Mouse (Mus musculus) c-Kit-positive CD71-positive TER-119-positive erythroid progenitor cells, embryonic 14.5 days (primary cell): ENCODE measurements around the gene Atp6v0a1.
A peak's percentile ranks its signal among the peaks of the same experiment; 100 is the strongest.

Experiments used
- DNase-seq: peaks from one replicate; pipeline ENCODE4 v3.0.0-alpha.2; 2013; ENCODE audit warnings: low spot score

The Atp6v0a1 gene

GRCm38 (mm10) chr11:101029320-101029719 lies 20.1 kb downstream of the Atp6v0a1 start:
- no peak for DNase-seq

DNA sequence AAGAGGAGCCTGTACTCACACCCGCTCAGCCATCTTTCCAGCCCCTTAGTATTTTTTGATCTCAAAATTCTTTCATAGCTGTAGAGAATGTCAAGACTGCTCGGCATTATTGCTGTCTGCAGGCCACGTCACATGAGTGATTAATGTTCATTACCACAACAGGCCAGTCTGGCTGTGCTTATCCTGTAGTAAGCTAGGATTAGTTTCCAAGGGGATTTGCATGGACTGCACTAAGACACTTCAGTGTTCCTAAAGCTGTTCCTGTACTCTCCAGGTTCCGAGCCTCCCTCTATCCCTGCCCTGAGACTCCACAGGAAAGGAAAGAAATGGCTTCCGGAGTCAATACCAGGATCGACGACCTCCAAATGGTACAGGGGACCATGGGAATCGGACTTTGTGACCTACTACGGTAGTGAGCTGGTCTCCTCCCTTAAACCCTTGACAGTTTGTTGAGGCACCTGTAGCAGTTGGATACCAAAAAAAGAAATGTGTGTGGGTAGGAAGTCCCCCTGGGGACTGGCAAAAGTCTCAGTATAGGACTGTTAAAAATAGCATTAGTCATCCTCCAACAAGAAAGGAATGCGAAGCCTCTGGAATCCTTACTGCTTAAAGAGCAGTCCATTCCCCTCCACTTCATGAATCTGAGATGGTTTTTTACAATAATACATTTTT lies 21.0 kb downstream of the Atp6v0a1 start:
- no peak for DNase-seq

DNA sequence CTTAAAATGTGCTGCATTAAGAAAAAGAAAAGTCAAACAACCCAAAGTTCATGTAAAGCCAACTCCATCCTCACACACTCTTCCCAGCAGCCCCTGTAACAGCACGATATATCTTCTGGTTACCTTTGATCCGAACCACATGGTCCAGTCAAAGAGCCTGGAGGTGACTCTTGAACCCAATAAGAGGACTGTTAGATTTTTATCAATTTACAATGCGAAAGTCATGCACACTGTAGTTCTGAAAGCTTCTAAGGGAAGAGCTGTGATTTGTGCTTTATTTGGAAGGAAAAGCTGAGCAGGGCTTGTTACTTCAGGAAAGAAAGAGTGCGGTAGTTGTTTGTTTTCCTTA lies 21.5 kb downstream of the Atp6v0a1 start:
- DNase-seq: no peak

GRCm38 (mm10) chr11:101031470-101031869 lies 22.2 kb downstream of the Atp6v0a1 start:
- no peak for DNase-seq

- no peak for DNase-seq
Observed at GRCm38 (mm10) chr11:101033856-101034500, 24.7 kb downstream of the Atp6v0a1 start.

DNA sequence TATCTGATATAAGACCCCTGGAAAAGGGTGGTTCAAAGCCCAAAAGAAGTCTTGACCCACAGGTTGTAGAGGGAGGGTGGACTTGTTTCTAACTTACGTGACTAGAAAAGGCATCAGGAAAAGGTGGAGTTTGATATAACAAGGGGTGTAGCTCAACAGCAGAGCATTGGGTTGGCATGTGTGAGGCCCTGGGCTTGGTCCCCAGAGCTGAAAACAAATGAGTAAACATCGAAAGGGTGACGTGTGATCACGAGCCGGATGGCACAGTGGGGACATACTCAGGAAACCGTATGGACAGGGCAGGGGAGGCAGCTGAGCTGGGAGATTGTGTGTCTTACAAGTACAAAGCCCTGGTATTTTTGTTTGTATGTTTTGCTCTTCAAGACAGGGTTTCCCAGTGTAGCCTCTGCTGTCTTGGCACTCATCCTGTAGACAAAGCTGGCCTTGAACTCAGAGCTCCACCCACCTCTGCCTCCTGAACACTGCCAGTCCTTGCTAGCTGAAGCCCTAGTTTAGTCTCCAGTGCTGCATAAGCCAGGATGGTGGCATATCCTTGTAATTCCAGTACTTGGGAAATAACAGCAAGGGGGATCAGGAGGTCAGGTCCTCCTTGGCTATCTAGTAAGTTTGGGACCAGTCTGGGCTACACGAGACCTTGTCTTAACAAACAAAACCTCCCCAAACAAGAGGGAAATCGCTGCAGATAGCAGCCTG lies 25.5 kb downstream of the Atp6v0a1 start:
- no peak for DNase-seq

GRCm38 (mm10) chr11:101035328-101035695 lies 26.1 kb downstream of the Atp6v0a1 start:
- DNase-seq: no peak

- no peak for DNase-seq
Observed at GRCm38 (mm10) chr11:101037795-101038194, 28.5 kb downstream of the Atp6v0a1 start.

GRCm38 (mm10) chr11:101045826-101046225 lies 36.6 kb downstream of the Atp6v0a1 start:
- no peak for DNase-seq

DNA sequence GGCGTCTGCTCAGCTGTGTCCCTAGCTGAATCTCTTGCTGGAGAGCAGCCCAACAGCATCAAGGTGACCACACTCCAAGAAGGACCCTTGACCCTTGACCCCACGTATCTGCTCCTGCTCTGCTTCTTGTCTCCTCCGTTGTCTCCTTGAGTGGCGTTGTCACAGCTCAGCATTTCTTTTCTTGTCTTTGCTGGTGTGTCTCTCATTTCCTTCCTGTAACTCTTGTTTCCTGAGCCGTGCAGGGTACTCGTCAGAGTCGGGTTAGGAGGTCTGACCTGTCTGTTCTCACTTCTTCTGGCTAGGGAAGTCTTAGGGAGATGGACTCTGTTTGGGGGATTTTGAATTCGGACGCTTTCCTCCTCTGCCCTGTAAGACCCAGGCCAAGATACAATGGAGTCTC lies 37.2 kb downstream of the Atp6v0a1 start:
- no peak for DNase-seq

- DNase-seq: no peak
Observed at GRCm38 (mm10) chr11:101047502-101047901, 38.2 kb downstream of the Atp6v0a1 start.

DNA sequence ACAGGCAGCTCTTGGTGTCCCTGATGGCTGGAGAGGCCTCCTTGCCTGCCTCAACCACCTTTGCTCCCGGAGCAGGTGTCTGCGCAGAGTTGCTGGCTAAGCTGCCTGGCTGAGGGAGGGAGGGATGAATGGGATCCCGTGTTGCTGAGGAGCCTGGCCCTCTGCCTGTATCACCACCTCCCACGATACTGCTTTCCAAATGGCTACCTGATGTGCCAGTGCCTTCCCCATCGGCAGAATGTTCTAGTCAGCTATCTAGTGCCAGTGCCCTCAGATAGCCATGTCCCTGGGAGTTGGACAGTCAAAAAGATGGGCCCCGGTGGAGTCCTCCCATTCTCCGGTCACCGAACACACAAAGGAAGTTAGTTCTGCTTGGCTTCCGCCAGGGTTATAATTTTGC lies 41.1 kb downstream of the Atp6v0a1 start:
- DNase-seq: no peak

DNA sequence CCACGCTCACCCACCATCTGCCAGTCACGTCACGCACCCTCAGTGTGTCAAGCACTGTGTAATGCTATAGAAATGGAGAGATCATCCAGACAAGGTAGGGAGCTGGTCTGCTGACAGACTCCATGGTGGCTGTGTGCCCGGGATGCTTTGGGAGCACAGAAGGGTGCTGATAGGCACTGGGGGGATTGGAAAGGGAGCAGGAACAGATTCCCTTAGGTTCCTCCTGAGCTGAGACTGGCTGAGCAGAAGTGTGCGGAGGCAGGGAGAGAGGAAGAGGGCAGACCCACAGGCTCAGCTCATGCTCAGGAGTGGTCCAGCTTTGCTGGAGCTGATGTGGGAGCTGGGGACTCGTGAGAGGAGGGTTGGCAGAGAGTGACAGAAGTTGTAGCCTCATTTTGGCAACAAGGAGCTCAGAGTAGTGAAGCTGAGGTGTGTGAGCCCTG lies 41.8 kb downstream of the Atp6v0a1 start:
- no peak for DNase-seq

DNA sequence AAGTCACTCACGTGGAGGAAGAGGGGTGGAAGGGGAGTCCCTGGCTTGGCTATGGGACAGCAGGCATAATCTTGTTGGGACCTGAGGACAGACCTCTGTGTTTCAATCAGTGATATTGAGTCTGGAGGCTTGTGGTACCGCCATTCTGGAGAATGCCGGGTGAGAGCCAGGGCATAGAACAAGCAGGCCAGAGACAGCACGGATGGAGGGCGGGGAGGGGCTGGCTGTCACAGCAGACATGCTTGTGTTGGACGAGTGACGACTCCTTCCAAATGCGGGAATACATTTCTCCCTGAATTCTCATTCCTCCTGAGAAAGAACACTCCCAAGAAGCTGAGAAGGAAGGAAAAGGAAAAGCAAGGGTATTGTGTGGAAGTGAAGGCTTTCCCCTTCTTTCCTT lies 42.4 kb downstream of the Atp6v0a1 start:
- no peak for DNase-seq

- DNase-seq: no peak
Observed at GRCm38 (mm10) chr11:101052751-101053473, 43.7 kb downstream of the Atp6v0a1 start.

- DNase-seq: no peak
Observed at GRCm38 (mm10) chr11:101053974-101054373, 44.7 kb downstream of the Atp6v0a1 start.

- DNase-seq: no peak
Observed at GRCm38 (mm10) chr11:101055418-101055817, 46.2 kb downstream of the Atp6v0a1 start.

DNA sequence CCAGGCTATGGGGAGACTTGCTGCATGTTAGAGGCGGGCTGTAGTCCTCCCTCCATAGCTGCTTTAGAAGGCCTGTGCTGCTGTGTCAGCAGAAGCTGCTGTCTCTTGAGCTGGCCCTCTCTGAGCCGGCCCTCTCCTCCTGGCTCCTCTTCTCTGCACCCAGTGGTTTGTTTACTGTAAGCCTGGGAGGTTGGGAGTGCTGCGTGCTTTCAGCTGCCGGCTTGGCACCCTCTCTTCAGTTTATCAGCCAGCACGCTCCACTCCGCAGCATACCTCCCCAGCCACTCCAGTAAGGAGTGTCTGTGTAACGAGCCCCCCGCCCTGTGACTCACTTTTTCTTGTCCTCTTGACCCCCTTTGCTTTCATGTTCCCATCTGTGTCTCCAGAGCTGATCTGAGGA lies 47.6 kb downstream of the Atp6v0a1 start:
- no peak for DNase-seq

DNA sequence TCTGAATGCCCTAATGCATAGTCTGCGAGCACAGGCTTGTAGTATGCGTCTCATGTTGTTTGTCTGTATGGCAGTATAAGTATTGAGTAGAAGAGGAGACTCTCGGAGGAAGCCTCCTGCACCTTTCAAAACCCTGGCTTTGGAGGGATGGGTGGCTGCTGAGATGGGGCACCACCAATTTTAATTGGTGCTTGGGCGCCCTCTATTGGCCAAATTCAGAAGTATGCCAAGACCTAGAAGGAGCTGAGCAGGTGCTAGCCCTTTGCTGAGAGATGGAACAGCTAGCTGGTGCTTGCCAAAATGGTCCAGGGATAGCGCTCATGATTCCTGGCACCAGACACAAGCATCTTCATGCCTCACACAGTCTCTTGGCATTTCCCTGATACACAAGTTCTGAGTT lies 48.6 kb downstream of the Atp6v0a1 start:
- DNase-seq: peak; percentile 78

DNA sequence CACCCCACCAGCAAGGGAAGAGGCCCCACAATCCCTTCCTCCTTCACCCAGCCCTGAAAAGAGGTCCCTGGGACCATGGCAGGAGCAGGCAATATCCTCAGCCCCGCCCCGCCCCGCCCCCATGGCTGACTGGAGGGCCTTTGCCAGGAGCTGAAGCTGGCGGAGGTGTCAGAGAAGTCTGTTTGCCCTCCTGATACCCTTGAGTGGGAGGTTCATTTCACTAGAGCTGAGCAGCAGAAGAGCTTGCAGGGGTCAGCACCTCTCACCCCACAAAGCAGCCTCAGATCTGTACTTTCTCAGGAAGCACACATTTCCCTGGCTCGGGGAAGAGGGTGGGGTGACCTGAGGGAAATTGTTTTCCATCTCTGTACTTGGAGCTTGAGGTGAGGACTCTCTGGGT lies 49.5 kb downstream of the Atp6v0a1 start:
- no peak for DNase-seq

GRCm38 (mm10) chr11:101059473-101059872 lies 50.2 kb downstream of the Atp6v0a1 start:
- no peak for DNase-seq

- DNase-seq: no peak
Observed at GRCm38 (mm10) chr11:101060126-101060525, 50.9 kb downstream of the Atp6v0a1 start.

GRCm38 (mm10) chr11:101061049-101061448 lies 51.8 kb downstream of the Atp6v0a1 start:
- no peak for DNase-seq
